Mouse (Mus musculus) lung, embryonic 16.5 days (tissue): Measurements from ENCODE around the gene Rragc. TPM values are rescaled to one million over a fixed set of nuclear protein-coding genes. Genes with fewer than 3 reads are reported as not detected.
A peak's percentile ranks its signal among the peaks of the same experiment; 100 is the strongest.

ENCODE experiments used
- ATAC-seq: fragments of 200-750 bp; cut with Nextera tagmentation; 2 replicates; pipeline ENCODE4 v1.8.0; 2017; ENCODE audit warnings: low read depth, mild to moderate bottlenecking, moderate library complexity
- H3K27ac ChIP-seq: fragments of 300-500 bp; sonication (generic); 2 replicates; pipeline ENCODE4 v1.5.1; 2014; ENCODE audit warnings: mild to moderate bottlenecking, control low read depth, low read length
- H3K27me3 ChIP-seq: fragments of 300-500 bp; sonication (generic); 2 replicates; pipeline ENCODE4 v1.6.1; 2014; ENCODE audit warnings: low read depth, low read length, mixed read lengths; ENCODE audit not compliant: control insufficient read depth, insufficient read depth
- H3K36me3 ChIP-seq: fragments of 300-500 bp; sonication (generic); 2 replicates; pipeline ENCODE4 v1.6.1; 2014; ENCODE audit warnings: low read length; ENCODE audit not compliant: control insufficient read depth, insufficient read depth
- H3K4me1 ChIP-seq: fragments of 300-500 bp; sonication (generic); replicated peaks from 2 replicates; pipeline ENCODE4 v1.6.1; 2014; ENCODE audit warnings: low read length, mixed read lengths; ENCODE audit not compliant: control insufficient read depth, insufficient read depth
- H3K4me2 ChIP-seq: fragments of 300-500 bp; sonication (generic); 2 replicates; pipeline ENCODE4 v1.6.1; 2014; ENCODE audit warnings: low read depth, low read length, control low read depth
- H3K4me3 ChIP-seq: fragments of 300-500 bp; sonication (generic); 2 replicates; pipeline ENCODE4 v1.5.1; 2014; ENCODE audit warnings: mild to moderate bottlenecking, low read length, control low read depth
- H3K9ac ChIP-seq: fragments of 300-500 bp; sonication (generic); 2 replicates; pipeline ENCODE4 v1.6.1; 2014; ENCODE audit warnings: low read length, control low read depth
- H3K9me3 ChIP-seq: fragments of 300-500 bp; sonication (generic); 2 replicates; pipeline ENCODE4 v1.6.1; 2016; ENCODE audit warnings: low read length; ENCODE audit not compliant: control insufficient read depth
- WGBS: fragments of 180-500 bp; shearing (Covaris S2); extraction: QIAGEN DNeasy Blood & Tissue Kit; methylation state at CpG from one replicate; pipeline ENCODE4 v1.1.7; 2014; 5-methylcytosine and 5-hydroxymethylcytosine counted together
- polyA plus RNA-seq: library from polyadenylated mRNA; unstranded; fragments of >200 nt; fragmentation: Nextera tagmentation; extraction: Ambion mirVana; gene quantifications from 2 replicates; pipeline ENCODE4 v1.2.1, GENCODE M21; 2015

The Rragc gene
- polyA plus RNA-seq, 1 experiment from 2014 or later: 39.4 TPM

DNA sequence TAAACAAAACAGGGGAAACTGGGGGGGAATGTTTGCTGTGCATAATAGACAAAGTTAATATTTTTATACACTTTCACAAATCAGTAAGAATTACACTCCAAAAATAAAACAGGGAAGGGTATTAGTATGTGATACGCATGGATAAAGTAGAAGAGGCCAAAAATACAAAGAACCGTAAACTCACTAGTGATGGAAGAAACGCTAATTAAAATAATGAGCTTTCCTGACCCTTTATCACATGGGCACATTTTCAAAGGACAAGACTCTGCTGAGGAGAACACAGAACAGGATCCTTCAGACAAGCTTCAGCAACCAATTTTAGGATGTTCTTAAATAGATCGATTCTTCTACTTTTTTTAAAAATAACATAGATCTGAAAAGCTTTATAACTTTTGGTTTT, 29.5 kb downstream of the Rragc start:
- WGBS: 73% methylated on average over 4 of the region's 4 CpGs
- no peak overlapping the region for H3K4me3 ChIP-seq

DNA sequence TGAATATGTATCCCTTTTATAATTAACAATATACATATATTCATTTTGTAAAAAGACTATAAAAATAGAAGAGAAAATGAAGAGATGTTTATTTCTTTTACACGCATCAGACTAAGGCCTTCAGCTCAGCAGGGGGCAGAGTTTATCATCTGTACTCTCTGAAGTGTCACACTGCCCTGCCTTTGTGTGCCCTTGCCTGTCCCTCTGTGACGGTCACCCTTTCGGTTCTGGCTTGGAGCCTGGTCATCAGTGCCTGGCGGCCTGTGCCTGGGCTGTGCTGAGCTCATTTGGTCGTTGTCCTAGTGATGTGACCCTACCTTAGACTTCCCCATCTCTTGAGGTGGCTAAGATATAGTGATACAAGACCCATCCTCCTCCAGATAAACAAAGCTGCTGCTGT, 29.9 kb downstream of the Rragc start:
- H3K9me3 ChIP-seq: no peaks in the 10 kb centered on the region
- no peaks in the 10 kb centered on the region for H3K36me3 ChIP-seq
- H3K4me3 ChIP-seq: no peak overlapping the region
- H3K9ac ChIP-seq: no peak overlapping the region
- 30% methylated on average over 5 of the region's 5 CpGs for WGBS
- H3K4me1 ChIP-seq: no peaks in the 10 kb centered on the region
- no peaks in the 10 kb centered on the region for H3K27me3 ChIP-seq
- no peak overlapping the region for H3K4me2 ChIP-seq
- no peak overlapping the region for H3K27ac ChIP-seq
- ATAC-seq: no peak

More for the DNA sequence above, 29.5 kb downstream of the Rragc start:
- ATAC-seq: no peak
- H3K9me3 ChIP-seq: no peaks in the 10 kb centered on the region
- H3K36me3 ChIP-seq: no peaks in the 10 kb centered on the region
- no peak overlapping the region for H3K27ac ChIP-seq
- H3K27me3 ChIP-seq: no peaks in the 10 kb centered on the region
- no peak overlapping the region for H3K9ac ChIP-seq
- H3K4me2 ChIP-seq: no peak overlapping the region
- H3K4me1 ChIP-seq: no peaks in the 10 kb centered on the region

DNA sequence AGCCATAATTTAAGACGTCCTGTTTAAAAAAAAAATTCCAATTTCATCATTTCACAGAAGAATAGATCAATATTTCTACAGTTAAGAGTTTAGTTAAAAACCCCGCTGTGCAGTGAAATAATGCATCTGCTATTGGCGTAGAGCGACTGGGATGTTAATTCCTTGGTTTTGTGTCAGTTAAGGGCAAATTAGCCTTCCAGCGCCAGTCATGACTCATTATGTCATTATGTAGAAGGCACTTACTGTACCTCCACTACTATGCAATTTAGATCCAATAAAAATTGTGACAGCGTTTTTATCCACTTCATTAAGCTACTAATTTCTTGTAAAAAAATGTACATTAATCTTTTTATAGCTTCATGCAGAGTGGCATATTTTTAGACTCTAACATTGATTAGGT, 31.7 kb downstream of the Rragc start:
- H3K27me3 ChIP-seq: no peaks in the 10 kb centered on the region
- H3K4me2 ChIP-seq: no peak overlapping the region
- no peaks in the 10 kb centered on the region for H3K4me1 ChIP-seq
- 72% methylated on average over 6 of the region's 6 CpGs for WGBS
- H3K4me3 ChIP-seq: no peak overlapping the region
- H3K9me3 ChIP-seq: no peaks in the 10 kb centered on the region
- no peak overlapping the region for H3K9ac ChIP-seq
- H3K27ac ChIP-seq: no peak overlapping the region
- no peaks in the 10 kb centered on the region for H3K36me3 ChIP-seq
- no peak for ATAC-seq

DNA sequence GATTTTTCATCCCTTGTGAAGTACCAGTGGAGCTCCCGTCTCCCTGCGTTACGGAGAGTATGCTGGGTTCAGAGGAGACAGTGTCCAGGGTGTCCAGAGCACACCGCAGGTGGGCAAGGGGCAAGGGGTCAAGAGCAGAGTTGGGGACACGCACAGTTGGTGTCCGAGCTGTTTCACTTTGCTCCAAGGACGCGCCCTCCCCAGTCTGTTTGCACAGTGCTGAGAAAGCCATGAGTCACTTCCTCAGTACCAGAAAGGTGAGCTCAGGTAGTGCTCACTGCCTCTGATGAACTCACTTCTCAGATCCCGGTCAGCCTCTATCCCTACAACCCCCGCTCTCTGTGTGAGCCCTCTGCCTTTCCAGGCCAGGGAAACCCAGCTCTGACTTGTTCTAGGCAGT, 32.4 kb downstream of the Rragc start:
- Histone ChIP-seq H3K4me3 (no peak overlapping the region), H3K9ac (no peak overlapping the region), H3K27ac (no peak overlapping the region), H3K4me2 (peak overlapping the region; percentile 34; the same call in 1 of the 2 replicates), H3K9me3 (no peaks in the 10 kb centered on the region), H3K27me3 (no peaks in the 10 kb centered on the region), H3K36me3 (no peaks in the 10 kb centered on the region), H3K4me1 (no peaks in the 10 kb centered on the region)
- 60% methylated on average over 10 of the region's 10 CpGs for WGBS
- peak; percentile 62; the same call in 1 of the 2 replicates for ATAC-seq

DNA sequence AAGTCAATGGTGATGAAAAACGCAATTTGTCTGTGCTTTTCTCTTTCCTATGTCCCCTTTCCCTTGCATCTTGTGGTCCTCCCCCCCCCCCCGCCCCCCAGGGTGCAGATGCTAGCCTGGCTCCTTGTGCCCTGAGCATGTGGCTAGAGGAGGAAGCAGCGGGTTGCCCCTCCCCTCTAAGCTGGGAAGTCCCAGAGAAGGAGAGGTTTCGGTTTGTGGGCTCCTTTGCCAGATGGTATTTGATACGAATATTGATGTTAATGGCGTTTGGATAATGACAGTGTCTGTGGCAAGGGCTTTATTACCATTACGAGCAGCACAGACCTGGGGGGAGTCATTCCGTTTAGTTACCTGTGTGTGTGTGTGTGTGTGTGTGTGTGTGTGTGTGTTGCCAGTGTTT, 34.8 kb downstream of the Rragc start:
- H3K27ac ChIP-seq: no peak overlapping the region
- 52% methylated on average over 7 of the region's 8 CpGs for WGBS
- H3K36me3 ChIP-seq: no peaks in the 10 kb centered on the region
- 0 out of 2 replicates have a peak, but pooled peaks cover 2% of the 10 kb centered on the region for H3K4me1 ChIP-seq
- peaks cover 4% of the 10 kb centered on the region for H3K27me3 ChIP-seq
- no peak overlapping the region for H3K4me3 ChIP-seq
- H3K9me3 ChIP-seq: no peaks in the 10 kb centered on the region
- ATAC-seq: no peak
- H3K4me2 ChIP-seq: no peak overlapping the region
- no peak overlapping the region for H3K9ac ChIP-seq

DNA sequence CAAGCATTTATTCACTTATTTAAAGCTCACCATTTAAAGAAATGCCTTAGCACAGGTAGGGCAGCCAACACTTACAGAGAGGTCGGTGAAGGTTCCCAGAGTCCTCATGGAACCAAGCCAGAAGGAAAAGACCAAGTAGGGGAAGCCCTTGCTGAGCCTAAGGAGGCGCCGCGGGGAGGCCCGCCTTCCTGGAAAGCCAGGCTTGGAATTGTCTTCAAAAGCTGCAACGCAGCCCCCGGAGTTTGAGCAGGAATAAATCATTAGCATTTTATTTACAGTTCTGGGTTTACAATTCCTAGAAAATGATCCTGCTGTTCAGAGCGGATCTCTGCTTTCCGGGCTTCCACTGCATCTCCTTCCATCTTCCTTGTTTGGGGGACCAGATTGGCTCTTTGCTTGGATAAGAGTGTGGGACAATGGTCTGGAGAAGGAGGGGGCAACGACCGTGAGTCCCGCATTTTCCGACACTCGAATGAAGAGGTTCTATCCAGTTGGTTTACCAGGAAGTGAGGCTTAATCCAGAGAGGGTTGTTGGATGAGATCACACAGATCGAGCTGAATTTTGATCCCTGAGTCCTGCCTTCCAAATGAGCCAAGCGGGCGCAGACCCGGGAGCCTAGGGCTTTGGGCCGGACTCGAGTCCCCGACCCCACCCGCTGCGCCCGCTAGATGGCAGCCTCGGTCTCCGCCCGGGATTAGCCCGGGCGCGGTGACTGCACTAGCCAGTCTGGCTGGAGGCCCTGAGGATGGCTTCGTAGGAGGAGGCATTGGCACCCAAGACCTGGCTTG, 39.7 kb downstream of the Rragc start:
- Histone ChIP-seq H3K4me3 (peak overlapping the region; percentile 28; the same call in 1 of the 2 replicates), H3K27ac (no peak overlapping the region), H3K27me3 (peaks cover 4% of the 10 kb centered on the region), H3K4me1 (0 out of 2 replicates have a peak, but pooled peaks cover 4% of the 10 kb centered on the region), H3K9me3 (no peaks in the 10 kb centered on the region), H3K4me2 (peak overlapping the region; percentile 50), H3K36me3 (no peaks in the 10 kb centered on the region), H3K9ac (peak overlapping the region; percentile 24)
- 2% methylated on average over 31 of the region's 31 CpGs for WGBS
- peak; percentile 84 for ATAC-seq

DNA sequence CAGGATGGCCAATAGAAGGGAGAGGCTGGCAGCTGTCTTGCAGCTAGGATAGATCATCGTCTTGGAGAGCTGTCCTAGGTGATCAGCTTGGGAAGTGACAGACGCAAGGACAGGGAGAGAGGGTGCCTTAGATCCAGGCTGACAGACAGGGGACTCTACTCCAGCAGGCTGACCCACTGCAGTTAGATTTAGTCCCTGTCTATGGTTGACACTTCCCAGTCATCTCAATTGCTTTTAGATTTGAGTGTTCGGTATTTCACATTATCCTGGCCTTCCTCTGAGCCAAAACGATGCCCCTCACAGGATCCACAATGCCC, 40.2 kb downstream of the Rragc start:
- Histone ChIP-seq H3K27ac (no peak overlapping the region), H3K4me2 (peak overlapping the region; percentile 50), H3K36me3 (no peaks in the 10 kb centered on the region), H3K9ac (no peak overlapping the region), H3K9me3 (no peaks in the 10 kb centered on the region), H3K4me3 (no peak overlapping the region), H3K27me3 (peaks cover 4% of the 10 kb centered on the region), H3K4me1 (0 out of 2 replicates have a peak, but pooled peaks cover 4% of the 10 kb centered on the region)
- WGBS: 52% methylated on average over 4 of the region's 4 CpGs
- no peak; the same call in 1 of the 2 replicates for ATAC-seq

DNA sequence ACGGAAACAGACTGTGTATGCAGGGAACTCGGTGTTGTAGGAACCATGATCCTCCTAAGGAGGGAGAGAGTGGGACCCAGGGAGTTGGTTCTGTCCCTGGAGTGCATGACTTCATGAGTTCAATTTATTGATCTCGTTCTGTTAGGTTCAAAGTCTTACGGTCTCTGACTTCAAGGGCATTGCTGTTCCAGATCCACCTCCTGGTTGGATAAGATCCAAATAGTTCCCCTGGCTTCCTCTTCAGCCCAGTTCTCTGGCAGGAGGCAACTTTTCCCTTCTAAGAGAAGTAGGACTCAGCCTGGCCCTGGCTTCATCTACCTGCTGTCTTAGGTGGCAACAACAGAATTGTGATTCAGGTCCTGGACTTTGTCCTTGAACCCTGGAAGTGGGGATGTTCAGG, 40.6 kb downstream of the Rragc start:
- Histone ChIP-seq H3K27ac (no peak overlapping the region), H3K36me3 (no peaks in the 10 kb centered on the region), H3K4me3 (no peak overlapping the region), H3K9ac (no peak overlapping the region), H3K4me1 (0 out of 2 replicates have a peak, but pooled peaks cover 4% of the 10 kb centered on the region), H3K4me2 (no peak overlapping the region), H3K27me3 (peaks cover 4% of the 10 kb centered on the region), H3K9me3 (no peaks in the 10 kb centered on the region)
- WGBS: 56% methylated on average over 4 of the region's 4 CpGs
- ATAC-seq: no peak

DNA sequence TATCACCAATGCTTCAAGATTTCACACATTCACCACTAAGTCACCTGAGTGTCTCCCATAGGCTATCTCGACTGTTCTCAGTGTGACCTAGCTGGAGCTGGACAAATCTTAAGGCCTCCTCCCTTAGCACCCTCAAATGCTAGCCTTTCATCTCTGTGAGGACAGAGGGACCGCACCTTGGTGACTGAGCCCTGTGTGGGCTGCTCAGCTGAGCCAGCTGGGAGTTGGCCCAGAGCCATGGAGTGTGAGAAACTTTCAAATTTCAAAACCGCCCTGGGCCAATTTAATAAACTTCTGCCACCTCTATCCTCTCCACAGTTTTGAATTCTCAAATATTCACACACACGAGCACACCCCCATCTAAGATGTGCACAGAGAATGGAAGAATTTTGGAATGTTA, 43.7 kb downstream of the Rragc start:
- 0 out of 2 replicates have a peak, but pooled peaks cover 4% of the 10 kb centered on the region for H3K4me1 ChIP-seq
- 20% methylated on average over 4 of the region's 4 CpGs for WGBS

More for the DNA sequence above, 43.7 kb downstream of the Rragc start:
- Histone ChIP-seq H3K9me3 (no peaks in the 10 kb centered on the region), H3K4me3 (no peak overlapping the region), H3K36me3 (no peaks in the 10 kb centered on the region), H3K4me2 (no peak overlapping the region), H3K9ac (no peak overlapping the region), H3K27me3 (peaks cover 4% of the 10 kb centered on the region), H3K27ac (no peak overlapping the region)
- no peak for ATAC-seq
